Mouse (Mus musculus) left cerebral cortex, postnatal 25 days (tissue): ENCODE measurements at regions not wholly inside any gene's neighbourhood (a gene's known extent, or its start where the extent isn't known, plus 50 kb on each side); places are given as distances from the start of the nearest gene placed in this dataset.

Experiments used
- DNase-seq, 2 experiments: peaks; one replicate each; pipeline ENCODE4 v3.0.0; 2022; ENCODE audit warnings: low spot score in 2 of 2, mixed read lengths in 1 of 2
- intact Hi-C: fragments of 180-260 bp; cut with DNase I; formaldehyde crosslinking; loops from one replicate; pipeline ENCODE4 v1.15.1; 2025

DNA sequence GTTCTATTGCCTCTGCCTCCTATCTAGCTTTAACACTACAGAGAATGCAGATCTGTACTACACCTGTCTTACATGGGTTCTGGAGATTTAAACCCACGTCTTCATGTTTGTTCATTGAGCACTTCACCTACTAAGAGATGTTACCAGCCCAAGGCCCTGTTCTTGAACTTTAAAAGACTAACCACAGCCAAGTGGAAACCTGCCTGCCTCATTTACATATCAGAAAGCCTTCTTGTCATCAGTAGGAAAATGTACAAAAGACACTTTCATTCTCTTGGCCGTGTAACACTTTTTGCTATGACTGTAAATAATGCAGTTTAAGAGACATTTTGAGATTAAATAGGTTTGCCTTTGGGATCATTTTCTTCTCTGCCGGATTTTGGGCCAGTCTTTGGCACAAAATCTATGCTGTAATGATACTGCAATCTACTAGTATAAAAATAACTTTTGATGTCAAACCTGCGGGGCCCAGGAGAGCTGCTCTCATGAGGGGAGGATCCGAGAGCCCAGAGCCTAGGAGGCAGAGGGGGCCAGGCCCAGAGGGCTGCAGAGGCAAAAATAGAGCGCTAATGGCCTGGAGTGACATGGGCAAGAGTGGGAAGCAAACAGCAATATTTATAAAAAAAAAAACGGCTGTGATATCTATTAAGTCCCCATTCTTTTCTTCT, 318.4 kb upstream of the Myo3a start:
- no peak for DNase-seq
- intact Hi-C loops = loop anchor here (1.0 to 5.0 kb wide), 3 partner anchors 292 to 628 kb away; no protein-coding TSS in a partner anchor

DNA sequence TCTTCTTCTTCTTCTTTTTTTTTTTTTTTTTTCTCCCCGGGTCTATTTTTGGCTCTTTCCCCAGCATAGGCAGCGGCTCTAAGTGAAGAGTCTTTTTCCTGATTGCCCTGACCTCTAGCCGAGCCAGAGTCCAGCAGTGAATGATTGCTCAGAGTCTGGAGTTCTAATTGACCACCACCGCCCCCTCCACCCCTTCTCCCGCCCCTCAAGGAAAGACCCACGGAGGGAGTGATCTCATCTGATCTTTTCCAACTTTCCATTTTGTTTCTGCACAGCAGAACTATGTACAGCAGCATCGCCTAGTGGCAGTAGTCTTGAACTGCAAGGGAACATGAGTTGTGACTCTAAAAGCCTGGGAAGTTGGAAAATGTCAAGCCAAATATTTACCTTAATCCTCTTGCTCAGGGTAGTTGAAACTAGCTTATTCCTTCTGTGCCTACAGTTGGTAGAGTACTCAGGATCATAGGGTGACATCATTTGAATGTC, 317.8 kb upstream of the Myo3a start:
- peak; percentile 82 to 88 for DNase-seq
- intact Hi-C loops = loop anchor here (1.0 to 5.0 kb wide), 3 partner anchors 292 to 628 kb away; no protein-coding TSS in a partner anchor

DNA sequence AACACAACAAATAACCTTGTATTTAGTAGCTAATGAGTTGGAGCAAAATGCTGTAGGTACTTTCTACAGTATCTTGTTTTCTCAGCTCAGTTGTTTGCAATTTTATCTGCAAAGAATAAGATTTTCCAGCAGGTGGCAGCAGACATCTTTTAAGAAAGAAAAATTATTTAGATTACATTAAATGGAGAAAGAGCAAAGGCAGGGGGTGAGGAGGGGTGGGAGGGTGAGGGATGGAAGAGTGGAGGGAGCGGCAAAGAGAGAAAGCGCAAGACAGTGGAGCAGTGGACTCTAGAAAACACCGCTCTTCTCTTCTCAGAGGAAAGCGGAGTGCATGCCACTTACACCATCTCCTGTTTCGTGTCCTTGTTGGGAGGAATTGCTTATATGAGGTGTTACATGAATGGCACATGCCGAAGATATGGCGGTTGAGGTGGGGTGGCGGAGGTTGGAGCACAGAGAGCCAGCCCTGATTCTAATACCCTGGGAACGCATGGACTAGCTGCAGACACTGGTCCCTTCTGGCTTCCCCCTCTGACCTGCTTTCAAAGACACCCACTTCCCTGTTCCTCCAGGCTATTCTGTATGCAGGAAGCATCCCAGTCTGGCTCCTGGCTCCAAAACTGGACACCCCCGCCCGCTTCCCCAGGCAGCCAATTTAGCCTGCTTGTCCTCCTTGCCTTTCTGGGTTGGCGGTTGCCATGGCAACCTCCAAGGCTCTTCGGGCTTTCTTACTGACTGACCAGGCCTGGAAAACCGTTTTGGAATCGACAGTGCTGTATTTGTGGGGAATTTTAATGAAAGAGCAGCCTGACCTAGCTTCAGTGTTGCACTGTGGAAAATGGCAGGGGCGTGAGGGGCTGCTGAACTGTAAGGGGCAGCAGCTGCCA, 309.3 kb upstream of the Myo3a start:
- DNase-seq = peak; percentile 85 to 99
- intact Hi-C loops = loop anchor here (5.0 to 10.0 kb wide), 5 partner anchors 123 to 953 kb away; partner anchors contain the start of genes Arhgap21, Enkur and Thnsl1

- intact Hi-C loops = loop anchor here (5.0 to 10.0 kb wide), 5 partner anchors 124 to 954 kb away; partner anchors contain the start of genes Arhgap21, Enkur and Thnsl1
- peak; percentile 13 to 58 for DNase-seq
These were observed 308.2 kb upstream of the Myo3a start for GRCm38 (mm10) chr2:21919091-21919490.

GRCm38 (mm10) chr2:21927656-21928055, 299.6 kb upstream of the Myo3a start:
- DNase-seq = no peak
- intact Hi-C loops = loop anchor here (5.0 kb wide), 1 partner anchor 645 kb away; no protein-coding TSS in a partner anchor

DNA sequence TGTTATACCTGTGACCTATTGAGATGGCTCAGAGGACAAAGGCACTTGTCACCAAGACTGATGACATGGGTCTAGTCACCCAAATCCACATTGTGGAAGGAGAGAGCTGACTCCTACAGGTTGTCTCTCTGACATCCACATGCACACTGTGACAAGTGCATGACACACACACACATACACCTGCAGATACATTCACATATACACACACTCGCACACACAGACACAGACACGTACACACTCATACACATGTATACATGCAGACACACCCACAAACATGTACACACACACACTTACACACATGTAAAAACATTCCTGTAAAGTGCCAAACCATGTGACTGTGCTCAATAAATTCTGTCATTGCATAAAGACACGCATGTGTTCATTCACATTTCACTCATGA, 287.3 kb upstream of the Myo3a start:
- no peak for DNase-seq
- intact Hi-C loops = loop anchor here (5.0 kb wide), 2 partner anchors 782 to 922 kb away; no protein-coding TSS in a partner anchor

DNA sequence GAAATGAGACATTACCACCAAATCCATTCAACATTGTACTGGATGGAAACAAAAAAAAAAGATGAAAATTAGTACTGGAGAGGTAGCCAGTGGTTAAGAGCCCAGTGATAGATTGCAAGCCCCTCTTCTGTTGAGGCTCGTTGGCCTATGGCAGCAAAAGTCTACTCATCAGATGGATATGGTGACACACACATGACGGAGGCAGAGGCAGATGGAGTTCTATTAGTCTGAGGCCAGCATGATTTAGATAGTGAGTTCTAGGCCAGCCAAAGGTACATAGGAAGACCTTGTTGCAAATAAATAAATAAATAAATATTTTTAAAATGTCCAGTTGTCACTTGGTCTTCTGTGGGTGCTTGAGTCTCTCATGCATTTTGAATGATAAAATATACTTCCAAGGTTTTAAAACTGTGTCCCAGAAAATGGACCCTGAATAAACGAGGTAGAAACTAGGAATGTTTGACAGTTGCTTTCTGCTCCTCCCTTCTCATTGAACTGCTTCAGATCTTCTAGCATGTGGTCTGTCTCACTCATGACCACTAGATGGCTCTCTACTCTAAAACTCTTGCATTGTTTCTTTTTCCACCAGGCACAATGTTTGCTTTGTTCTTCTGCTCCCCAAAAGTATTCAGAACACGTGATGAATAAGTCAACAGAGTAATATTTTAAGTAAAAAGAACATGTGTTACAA, 286.4 kb upstream of the Myo3a start:
- intact Hi-C loops = loop anchor here (5.0 kb wide), 2 partner anchors 781 to 921 kb away; no protein-coding TSS in a partner anchor
- peak; percentile 37 to 64 for DNase-seq

DNA sequence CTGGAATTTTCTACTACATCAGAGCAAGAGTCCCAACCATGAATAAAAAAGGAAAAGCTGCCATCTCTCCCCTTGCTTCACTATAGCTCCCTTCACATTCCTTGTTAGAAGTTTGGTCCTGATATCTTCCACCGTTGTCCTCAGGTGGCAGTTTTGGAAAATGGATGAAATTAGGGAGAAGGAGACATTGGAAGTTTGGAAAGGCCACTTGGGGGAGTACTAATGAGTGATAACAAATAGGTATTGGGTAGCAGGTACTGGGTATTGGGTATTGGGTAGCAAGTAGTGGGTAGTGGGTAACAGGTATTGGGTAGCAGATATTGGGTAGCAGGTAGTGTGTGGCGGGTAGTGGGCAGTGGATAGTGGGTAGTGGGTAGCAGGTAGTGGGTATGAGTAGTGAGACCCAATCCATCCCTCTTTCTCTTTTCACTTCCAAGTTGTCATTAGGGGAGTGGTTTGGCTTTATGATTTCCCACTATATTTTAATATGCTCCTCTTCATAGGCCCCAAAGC, 285.8 kb upstream of the Myo3a start:
- intact Hi-C loops = loop anchor here (5.0 kb wide), 2 partner anchors 781 to 921 kb away; no protein-coding TSS in a partner anchor
- no peak for DNase-seq

DNA sequence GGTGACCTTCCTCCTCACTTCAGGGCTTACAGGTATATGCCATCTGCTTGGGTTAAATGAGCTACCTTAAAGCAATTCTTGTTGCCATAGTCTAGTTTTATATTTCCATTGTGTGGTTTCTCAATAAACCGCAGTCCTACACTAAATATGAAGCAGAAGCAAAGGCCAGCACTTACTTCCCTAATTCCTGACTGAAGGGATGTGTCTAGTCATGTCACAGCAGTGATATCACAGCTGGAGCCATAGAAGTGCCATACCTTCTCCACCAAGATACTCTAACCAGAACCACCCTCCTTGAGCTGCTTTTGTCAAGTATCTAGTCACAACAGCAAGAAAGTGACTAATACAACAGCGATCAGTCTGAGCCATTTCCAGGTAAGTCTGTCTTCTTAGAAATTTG, 283.6 kb upstream of the Myo3a start:
- intact Hi-C loops = loop anchor here (5.0 kb wide), 2 partner anchors 779 to 919 kb away; no protein-coding TSS in a partner anchor
- no peak for DNase-seq

DNA sequence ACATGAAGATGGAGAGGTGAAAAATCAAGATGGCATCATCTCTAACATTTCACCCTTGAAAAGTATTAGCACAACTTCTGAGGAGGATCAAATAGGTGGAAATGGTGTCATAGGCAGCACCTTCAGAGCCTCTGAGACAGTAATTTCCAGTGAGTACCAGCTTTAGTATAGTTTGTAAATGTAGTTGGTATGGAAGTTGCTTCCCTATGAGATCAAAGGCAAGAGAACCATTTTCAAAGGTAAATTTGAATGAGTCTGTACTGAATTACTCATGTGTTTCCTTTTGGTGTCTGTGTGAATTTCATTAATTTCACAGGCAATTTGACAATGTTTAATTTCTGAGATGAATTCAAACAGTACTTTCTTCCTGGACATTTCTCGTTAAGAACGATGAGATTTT, 280.8 kb upstream of the Myo3a start:
- no peak for DNase-seq
- intact Hi-C loops = no loop called here

- intact Hi-C loops = no loop called here
- peak in 1 of 2 experiments; percentile 59 for DNase-seq
These were observed 276.0 kb upstream of the Myo3a start for GRCm38 (mm10) chr2:21951279-21951678.

DNA sequence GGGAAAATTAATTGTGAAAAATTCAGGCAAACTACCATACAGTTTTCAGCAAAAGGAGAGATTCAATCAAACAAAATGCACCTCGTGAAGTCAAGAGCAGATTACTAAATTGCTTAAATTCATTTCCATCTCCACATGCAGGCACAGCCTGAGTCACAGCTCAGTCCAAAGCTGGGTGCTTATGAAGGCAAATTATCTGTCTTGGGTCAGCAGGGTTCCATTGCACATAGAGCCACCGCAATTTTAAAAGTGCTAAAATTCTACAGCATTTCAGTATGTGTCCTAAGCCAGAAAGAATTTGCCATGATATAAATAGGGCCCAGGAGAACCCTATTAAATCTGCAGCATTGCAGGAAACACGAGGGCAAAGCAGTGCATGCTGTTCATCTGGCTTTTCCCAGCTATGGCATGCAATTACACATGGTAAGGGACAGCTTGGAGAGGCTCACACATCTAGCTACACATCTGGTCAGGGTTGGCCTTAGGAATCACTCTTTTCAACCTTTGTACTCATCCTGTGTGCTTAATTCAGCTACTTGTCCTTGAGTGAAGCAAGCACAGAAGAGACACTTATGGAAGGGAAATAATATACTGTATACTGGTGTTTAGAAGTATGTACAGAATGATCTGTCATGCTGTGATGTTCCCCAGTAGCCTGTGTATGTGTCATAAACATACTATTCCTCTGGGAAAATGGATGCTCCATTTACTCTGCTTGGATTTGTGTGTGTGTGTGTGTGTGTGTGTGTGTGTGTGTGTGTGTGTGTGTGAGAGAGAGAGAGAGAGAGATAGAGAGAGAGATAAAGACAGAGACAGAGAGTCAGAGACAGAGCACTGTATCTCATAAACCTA, 271.0 kb upstream of the Myo3a start:
- DNase-seq = no peak
- intact Hi-C loops = loop anchor here (2.0 kb wide), 1 partner anchor 668 kb away; no protein-coding TSS in a partner anchor

GRCm38 (mm10) chr2:21958365-21958764, 268.9 kb upstream of the Myo3a start:
- intact Hi-C loops = loop anchor here (1.0 kb wide), 2 partner anchors 764 to 906 kb away; no protein-coding TSS in a partner anchor
- DNase-seq = peak; percentile 58 to 77

DNA sequence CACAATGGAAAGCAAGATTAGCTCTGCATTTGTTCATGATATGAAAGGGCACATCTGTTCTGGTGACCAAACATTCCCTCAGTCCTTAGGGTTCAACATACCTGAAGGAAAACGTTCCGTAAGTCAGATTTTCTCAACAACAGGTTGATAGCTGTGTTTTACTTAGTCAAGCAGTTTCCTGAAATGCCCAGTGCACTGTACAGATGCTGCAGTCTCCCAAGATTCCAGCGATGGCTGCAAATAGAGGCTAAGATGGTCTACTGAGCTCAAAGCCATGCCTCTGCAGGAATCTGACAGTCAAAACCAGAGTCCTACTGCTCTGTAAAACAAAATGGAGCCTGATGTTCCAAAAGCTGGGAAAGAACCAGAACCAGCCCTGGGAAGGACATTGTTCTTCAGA, 268.5 kb upstream of the Myo3a start:
- DNase-seq = no peak
- intact Hi-C loops = loop anchor here (1.0 kb wide), 2 partner anchors 763 to 905 kb away; no protein-coding TSS in a partner anchor

DNA sequence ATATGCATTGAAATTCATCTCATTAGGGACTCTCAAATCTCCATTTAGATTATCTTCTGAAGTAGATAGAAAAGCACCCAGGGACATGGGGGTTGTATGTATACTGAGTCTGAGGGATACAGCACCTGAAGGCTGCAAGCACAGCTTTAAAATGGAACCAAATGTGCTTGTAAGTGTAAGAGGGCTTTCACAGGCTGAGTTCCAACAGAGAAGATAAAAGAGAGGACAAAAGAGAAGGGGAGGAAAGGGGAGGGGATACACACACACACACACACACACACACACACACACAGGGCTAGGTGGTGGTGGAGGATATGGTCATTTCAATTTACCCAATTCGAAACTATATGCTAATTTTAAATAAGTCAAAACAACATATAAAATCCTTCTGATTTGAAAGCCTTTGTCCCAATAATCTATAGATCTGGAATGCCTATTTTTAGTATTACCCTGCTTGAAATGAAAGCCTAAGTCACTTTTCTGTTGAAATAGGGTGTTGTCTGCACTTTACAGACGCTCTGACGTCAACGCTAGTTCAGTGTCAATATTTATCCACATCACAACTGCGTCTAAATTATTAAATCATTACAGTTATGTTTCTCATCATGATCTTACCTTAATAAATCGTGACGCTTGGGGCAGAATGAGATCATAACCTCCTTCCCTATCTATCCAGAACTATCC, 263.8 kb upstream of the Myo3a start:
- intact Hi-C loops = no loop called here
- no peak for DNase-seq

DNA sequence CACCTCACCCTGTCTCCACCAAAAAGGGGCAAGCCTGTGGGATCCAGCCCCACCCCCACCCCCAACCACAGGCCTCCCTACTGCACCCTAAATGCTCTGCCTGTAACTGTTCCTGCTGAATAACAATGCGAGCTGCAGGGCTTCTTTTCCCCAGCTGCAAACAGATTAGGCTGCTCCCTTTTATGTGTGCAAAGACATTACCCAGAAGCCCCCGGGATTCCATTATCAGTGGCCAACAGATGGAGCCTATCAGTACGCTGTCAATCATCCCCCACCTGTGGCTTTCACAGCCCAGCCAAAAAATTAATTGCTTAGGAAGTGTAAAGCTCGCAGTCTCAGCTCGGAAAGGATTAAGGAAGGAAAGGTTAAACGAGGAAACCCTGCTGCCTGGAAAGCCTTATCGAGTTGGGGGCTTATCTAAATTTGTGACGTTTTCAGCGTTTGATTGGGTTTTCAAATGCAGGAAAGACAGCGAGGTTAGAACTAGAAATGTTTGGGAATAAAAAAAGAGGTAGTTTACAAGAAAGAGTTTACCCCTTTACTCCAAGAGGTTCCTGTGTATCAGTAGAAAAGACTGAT, 263.2 kb upstream of the Myo3a start:
- intact Hi-C loops = no loop called here
- peak in 1 of 2 experiments; percentile 14 for DNase-seq

GRCm38 (mm10) chr2:21970774-21971406, 256.4 kb upstream of the Myo3a start:
- intact Hi-C loops = no loop called here
- DNase-seq = no peak
